Mouse (Mus musculus) midbrain, postnatal 0 days (tissue): ENCODE measurements around the gene Apom. TPM values are rescaled to one million over a fixed set of nuclear protein-coding genes. Genes with fewer than 3 reads are reported as not detected.

Source experiments
- ATAC-seq: fragments of 200-750 bp; cut with Nextera tagmentation; 2 replicates; pipeline ENCODE4 v1.8.0; 2017; ENCODE audit warnings: moderate number of reproducible peaks, mild to moderate bottlenecking, moderate TSS enrichment, moderate library complexity; ENCODE audit not compliant: low FRiP score
- DNase-seq: peaks from one replicate; pipeline ENCODE4 v3.0.0-alpha.2; 2015; ENCODE audit warnings: low spot score
- H3K27ac ChIP-seq: fragments of 300-500 bp; sonication (generic); 2 replicates; pipeline ENCODE4 v1.5.1; 2014; ENCODE audit warnings: low read depth, mild to moderate bottlenecking, low read length, mixed read lengths
- H3K27me3 ChIP-seq: fragments of 300-500 bp; sonication (generic); 2 replicates; pipeline ENCODE4 v1.6.1; 2014; ENCODE audit warnings: low read length, control low read depth, mixed read lengths; ENCODE audit not compliant: insufficient read depth
- H3K36me3 ChIP-seq: fragments of 300-500 bp; sonication (generic); 2 replicates; pipeline ENCODE4 v1.6.1; 2014; ENCODE audit warnings: low read length, control low read depth, mixed read lengths; ENCODE audit not compliant: insufficient read depth
- H3K4me1 ChIP-seq: fragments of 300-500 bp; sonication (generic); 2 replicates; pipeline ENCODE4 v1.6.1; 2014; ENCODE audit warnings: mild to moderate bottlenecking, control low read depth, antibody characterized with exemption, low read length, mixed read lengths; ENCODE audit not compliant: insufficient read depth
- H3K4me2 ChIP-seq: fragments of 300-500 bp; sonication (generic); 2 replicates; pipeline ENCODE4 v1.6.1; 2014; ENCODE audit warnings: low read depth, mild to moderate bottlenecking, low read length, mixed read lengths; ENCODE audit not compliant: poor library complexity, severe bottlenecking
- H3K4me3 ChIP-seq: fragments of 300-500 bp; sonication (generic); 2 replicates; pipeline ENCODE4 v1.5.1; 2014; ENCODE audit warnings: low read depth, mild to moderate bottlenecking, low read length, moderate library complexity
- H3K9ac ChIP-seq: fragments of 300-500 bp; sonication (generic); replicated peaks from 2 replicates; pipeline ENCODE4 v1.6.1; 2014; ENCODE audit warnings: mild to moderate bottlenecking, low read length, moderate library complexity, mixed read lengths; ENCODE audit not compliant: poor library complexity, severe bottlenecking
- H3K9me3 ChIP-seq: fragments of 300-500 bp; sonication (generic); 2 replicates; pipeline ENCODE4 v1.6.1; 2016; ENCODE audit warnings: low read length, control low read depth
- CTCF ChIP-seq: IDR thresholded peaks from 2 replicates; pipeline ENCODE4 v1.5.1; 2016; ENCODE audit warnings: antibody characterized with exemption, mild to moderate bottlenecking
- WGBS: fragments of 180-500 bp; shearing (Covaris S2); extraction: QIAGEN DNeasy Blood & Tissue Kit; methylation state at CpG from one replicate; pipeline ENCODE4 v1.1.7; 2014; 5-methylcytosine and 5-hydroxymethylcytosine counted together
- polyA plus RNA-seq: library from polyadenylated mRNA; unstranded; fragments of >200 nt; fragmentation: Nextera tagmentation; extraction: Ambion mirVana; gene quantifications from 2 replicates; pipeline ENCODE4 v1.2.1, GENCODE M21; 2015
- total RNA-seq: library from RNA; depleted of rRNA; stranded (reverse); fragments of >200 nt; gene quantifications from 2 replicates; pipeline ENCODE4 v1.2.3, GENCODE M21; 2014; rRNA removed

Apom gene
- total RNA-seq (0.44 TPM in 1 of 2 replicates, not detected in the other), polyA plus RNA-seq (0.22 TPM in 1 of 2 replicates, not detected in the other)

DNA sequence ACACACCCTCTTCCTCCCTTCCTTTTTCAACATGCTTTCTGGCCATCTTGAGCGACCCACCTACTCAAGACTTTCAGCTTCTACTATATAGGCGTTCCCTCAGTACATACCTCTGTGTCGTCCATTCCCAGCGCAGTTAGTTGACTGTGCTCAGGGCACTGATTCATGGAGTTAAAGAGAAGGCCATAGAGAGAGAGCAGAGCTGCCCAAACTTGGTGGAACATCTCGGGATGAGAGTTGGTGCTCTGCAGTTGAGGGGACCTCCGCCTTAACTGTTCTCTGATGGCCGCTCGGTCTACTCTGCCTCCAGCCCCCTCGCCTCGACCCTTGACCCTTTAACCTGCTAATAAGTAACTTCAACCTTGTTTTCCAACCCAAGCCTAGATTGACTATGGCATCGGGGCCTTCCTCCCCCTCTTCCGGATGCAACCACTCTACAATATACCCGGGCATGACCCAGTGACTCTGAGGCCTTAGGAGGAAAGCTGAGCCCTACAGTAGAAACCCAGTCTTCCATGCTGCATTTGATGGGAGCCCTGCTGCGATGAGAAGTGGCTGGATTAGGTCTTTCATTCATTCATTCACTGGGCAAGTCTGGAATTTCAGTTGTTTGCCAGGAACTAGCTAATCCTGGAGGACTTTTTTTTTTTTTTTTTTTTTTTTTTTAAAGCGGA is at the start of gene Apom:
Gene Apom (minus strand): TSS at position 551 of the 674 bp plus-strand sequence.
- 86% methylated on average over 15 of the region's 15 CpGs for WGBS
- Histone ChIP-seq H3K27me3 (no peaks in the 10 kb centered on the region), H3K4me3 (no peak within 1 kb of the TSS), H3K4me2 (no peak within 1 kb of the TSS), H3K9me3 (no peaks in the 10 kb centered on the region), H3K4me1 (peaks cover 12% of the 10 kb centered on the region), H3K36me3 (0 out of 2 replicates have a peak, but pooled peaks cover 7% of the 10 kb centered on the region), H3K9ac (no peak within 1 kb of the TSS), H3K27ac (no peak within 1 kb of the TSS)
- no peak for TF ChIP-seq CTCF
- DNase-seq (no peak), ATAC-seq (no peak)

DNA sequence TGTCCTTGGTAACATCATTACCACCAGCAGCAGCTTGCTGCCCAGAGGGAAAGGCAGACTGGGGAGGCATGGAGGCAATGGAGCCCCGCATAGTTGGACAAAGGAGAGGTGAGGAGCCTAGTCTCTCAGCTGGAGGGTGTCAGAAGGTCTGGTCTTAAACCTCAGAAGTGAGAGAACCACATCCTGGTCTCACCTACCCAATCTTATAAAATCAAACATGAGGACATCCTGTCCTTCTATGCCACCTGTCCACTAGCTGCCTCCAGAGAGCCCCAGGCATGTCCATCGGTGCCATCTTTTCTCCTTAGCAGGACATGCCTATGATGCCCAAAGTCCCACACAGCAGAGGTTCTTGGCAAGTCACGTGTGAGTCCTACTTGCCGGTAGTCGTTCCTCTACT is 48.2 kb upstream of the Apom start:
- Histone ChIP-seq H3K4me1 (no peaks in the 10 kb centered on the region), H3K36me3 (no peaks in the 10 kb centered on the region), H3K4me3 (no peak overlapping the region), H3K9ac (no peak overlapping the region), H3K27me3 (no peaks in the 10 kb centered on the region), H3K27ac (no peak overlapping the region), H3K4me2 (no peak overlapping the region), H3K9me3 (no peaks in the 10 kb centered on the region)
- ATAC-seq = no peak
- 81% methylated on average over 5 of the region's 5 CpGs for WGBS
- TF ChIP-seq CTCF = no peak
- DNase-seq = no peak

DNA sequence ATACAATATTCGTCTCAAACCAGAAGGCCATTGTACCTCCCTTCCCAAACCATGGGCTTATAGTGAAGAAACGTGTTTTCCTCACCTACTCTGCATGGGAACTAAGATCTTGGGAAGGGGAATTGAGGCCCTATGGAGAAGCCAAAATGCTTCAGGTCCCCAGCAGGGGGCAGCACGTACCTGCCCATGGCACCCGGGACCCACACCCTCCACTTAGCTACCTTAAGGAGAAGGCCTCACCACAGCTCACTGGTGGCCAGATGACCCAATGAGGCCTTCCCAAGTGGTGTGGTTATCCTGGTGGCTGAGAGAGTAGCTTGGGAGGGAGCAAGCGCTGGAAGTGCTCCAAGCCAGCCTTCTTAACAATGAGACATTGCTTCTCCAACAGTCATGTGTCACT is 46.7 kb upstream of the Apom start:
- H3K27ac ChIP-seq = no peak overlapping the region
- ATAC-seq = no peak

DNA sequence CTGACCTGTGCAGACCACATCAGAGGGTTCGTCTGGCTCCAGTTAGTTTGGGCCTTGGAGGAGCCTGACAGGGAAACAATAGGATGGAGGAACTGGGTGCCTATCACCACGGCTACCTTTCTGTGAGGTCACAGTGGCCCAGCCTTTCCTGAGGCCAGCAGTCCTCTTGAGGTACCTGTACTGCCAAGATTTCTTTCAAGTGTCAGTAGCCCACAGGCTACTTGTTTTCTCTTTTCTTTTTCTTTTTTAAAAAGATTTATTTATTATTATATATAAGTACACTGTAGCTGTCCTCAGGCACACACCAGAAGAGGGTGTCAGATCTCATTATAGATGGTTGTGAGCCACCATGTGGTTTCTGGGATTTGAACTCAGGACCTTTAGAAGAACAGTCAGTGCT is 44.1 kb upstream of the Apom start, which contains the start of gene Aif1:
Gene Aif1 (minus strand): TSS at position 101 of the 400 bp plus-strand sequence.
- H3K4me2 ChIP-seq = no peak within 1 kb of the TSS
- no peaks in the 10 kb centered on the region for H3K27me3 ChIP-seq
- TF ChIP-seq CTCF = no peak
- H3K36me3 ChIP-seq = no peaks in the 10 kb centered on the region
- H3K9me3 ChIP-seq = no peaks in the 10 kb centered on the region
- no peak within 1 kb of the TSS for H3K9ac ChIP-seq
- ATAC-seq (no peak), DNase-seq (no peak)
- H3K4me3 ChIP-seq = no peak within 1 kb of the TSS
- no peaks in the 10 kb centered on the region for H3K4me1 ChIP-seq
- no peak within 1 kb of the TSS for H3K27ac ChIP-seq
- WGBS = 39% methylated on average over 2 of the region's 2 CpGs

More for the DNA sequence above, 46.7 kb upstream of the Apom start:
- no peak overlapping the region for H3K4me2 ChIP-seq
- H3K4me1 ChIP-seq = no peaks in the 10 kb centered on the region
- H3K27me3 ChIP-seq = no peaks in the 10 kb centered on the region
- WGBS = 14% methylated on average over 5 of the region's 5 CpGs
- no peak overlapping the region for H3K4me3 ChIP-seq
- peak; percentile 55 for DNase-seq
- TF ChIP-seq CTCF = peak; percentile 75
- H3K9me3 ChIP-seq = no peaks in the 10 kb centered on the region
- no peak overlapping the region for H3K9ac ChIP-seq
- no peaks in the 10 kb centered on the region for H3K36me3 ChIP-seq

DNA sequence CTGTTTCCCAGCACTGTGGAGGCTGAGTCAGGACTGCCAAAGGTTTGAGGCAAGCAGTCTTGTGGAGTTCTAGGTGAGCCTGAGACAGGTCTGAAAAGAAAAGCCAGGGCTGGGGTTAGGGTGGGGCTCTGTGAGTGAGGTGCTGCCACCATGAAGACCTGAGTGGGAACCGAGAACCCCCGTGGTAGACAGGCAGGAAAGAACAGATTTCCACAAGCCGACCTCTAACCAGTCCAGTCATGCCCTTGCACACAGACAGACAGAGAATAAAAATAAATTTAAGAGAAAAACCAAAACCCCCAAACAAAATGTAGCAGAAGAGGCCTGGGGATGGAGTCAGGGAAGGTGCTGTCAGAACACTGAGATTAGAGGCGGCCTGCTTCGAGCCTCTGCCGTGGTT is 43.5 kb upstream of the Apom start:
- Histone ChIP-seq H3K9ac (no peak overlapping the region), H3K4me1 (no peaks in the 10 kb centered on the region), H3K4me3 (no peak overlapping the region), H3K36me3 (no peaks in the 10 kb centered on the region), H3K27ac (no peak overlapping the region), H3K4me2 (no peak overlapping the region), H3K9me3 (no peaks in the 10 kb centered on the region), H3K27me3 (no peaks in the 10 kb centered on the region)
- TF ChIP-seq CTCF = no peak
- 59% methylated on average over 6 of the region's 6 CpGs for WGBS
- DNase-seq = no peak
- no peak for ATAC-seq

DNA sequence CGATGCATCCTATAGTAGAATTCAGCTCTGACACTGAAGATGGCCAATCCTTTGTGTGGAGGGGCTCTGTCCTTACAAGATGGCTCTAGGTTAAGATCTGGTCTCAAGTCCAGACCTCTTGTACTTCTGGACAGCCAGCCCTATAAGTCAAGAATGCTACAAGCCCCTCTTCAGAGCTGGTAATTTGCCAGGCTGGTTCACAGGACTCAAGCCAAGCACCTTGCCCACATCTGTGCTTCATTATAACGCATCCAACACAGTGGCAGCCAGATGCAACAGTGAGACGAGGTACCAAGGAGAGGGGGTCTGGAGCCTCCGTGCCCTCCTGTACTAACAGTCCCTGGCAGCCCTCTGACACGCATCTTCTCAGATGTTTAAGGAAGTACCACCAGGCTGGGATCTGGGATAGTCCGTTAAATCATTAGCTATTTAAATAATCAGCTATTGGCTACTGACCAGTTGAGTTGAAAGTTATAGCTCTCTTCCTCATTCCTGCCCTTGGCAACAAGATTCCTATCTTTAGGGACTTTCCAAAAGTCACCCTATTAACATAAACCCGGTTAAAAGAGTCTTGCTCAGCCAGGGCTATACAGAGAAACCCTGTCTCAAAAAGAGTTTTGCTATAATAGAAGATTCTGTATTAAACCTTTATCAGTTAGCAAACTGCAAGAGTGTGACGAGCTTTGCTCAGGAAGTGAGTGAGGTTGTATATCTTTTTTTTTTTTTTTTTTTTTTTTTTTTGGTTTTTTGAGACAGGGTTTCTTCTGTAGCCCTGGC is 42.5 kb upstream of the Apom start:
- Histone ChIP-seq H3K9ac (no peak overlapping the region), H3K9me3 (no peaks in the 10 kb centered on the region), H3K4me1 (no peaks in the 10 kb centered on the region), H3K27me3 (no peaks in the 10 kb centered on the region), H3K4me2 (no peak overlapping the region), H3K27ac (no peak overlapping the region), H3K36me3 (no peaks in the 10 kb centered on the region), H3K4me3 (no peak overlapping the region)
- no peak for TF ChIP-seq CTCF
- ATAC-seq (no peak), DNase-seq (no peak)
- 69% methylated on average over 8 of the region's 8 CpGs for WGBS
